Mouse (Mus musculus): ENCODE measurements around the gene Tbc1d30. TPM values are rescaled to one million over a fixed set of nuclear protein-coding genes. Genes with fewer than 3 reads are reported as not detected.

Gene Tbc1d30
- polyA plus RNA-seq, 1 experiment = not detected

DNA sequence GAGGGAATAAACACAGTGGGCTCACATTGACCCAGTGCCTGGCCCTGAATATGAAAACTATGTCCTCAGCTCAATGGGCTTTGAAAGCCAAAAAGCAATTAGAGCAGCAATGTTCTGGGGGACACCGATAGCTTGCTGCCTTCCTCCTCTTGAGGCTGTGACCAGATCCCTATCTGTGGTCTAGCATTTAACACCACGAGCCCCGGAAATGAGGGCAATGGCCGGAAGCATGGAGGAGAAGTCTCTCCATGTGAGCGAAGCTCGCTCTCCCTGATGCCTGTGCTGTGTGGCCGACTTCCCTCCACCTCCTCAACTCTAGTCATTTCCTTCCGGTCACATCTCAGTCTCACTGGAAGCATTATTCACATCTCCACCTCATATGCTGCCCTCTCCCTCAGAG, 82.3 kb downstream of the Tbc1d30 start:
- peaks cover 2% of the 10 kb centered on the region; the same call in 1 of the 2 replicates for H3K9me3 ChIP-seq (ENCODE audit: control insufficient read depth, low read length)
- H3K36me3 ChIP-seq (ENCODE audit: control insufficient read depth) = no peaks in the 10 kb centered on the region
- H3K4me3 ChIP-seq (replicated peaks) = no peak overlapping the region
- H3K27me3 ChIP-seq (ENCODE audit: control insufficient read depth) = no peaks in the 10 kb centered on the region
- TF ChIP-seq TAL1 (IDR thresholded peaks at IDR 0.05; ENCODE audit: low read length) = no peak
- no peak for TF ChIP-seq GATA1 (IDR thresholded peaks at IDR 0.05; ENCODE audit: low read length)
- no peaks in the 10 kb centered on the region for H3K4me1 ChIP-seq (ENCODE audit: control insufficient read depth)

DNA sequence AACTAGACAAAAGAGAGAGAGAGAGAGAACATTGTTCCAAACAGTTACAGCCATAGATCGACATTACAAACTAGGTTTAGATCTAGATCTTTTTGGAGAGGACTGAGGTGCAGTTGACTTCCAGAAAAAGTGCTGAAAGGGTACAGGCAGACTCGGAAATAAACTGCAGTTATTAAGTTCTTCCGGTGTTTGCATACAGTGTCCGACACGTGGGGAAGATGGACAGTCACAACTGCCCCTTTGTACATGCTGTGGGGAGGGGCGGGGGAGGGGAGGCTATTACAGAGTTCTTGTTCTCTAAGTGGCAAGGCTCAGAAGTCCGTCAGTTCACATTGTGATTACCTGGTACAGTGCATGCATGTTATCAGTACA, 86.9 kb downstream of the Tbc1d30 start:
- TF ChIP-seq TAL1 (IDR thresholded peaks at IDR 0.05; ENCODE audit: low read length) (no peak), GATA1 (IDR thresholded peaks at IDR 0.05; ENCODE audit: low read length) (no peak)
- Histone ChIP-seq H3K36me3 (ENCODE audit: control insufficient read depth) (no peaks in the 10 kb centered on the region), H3K27me3 (ENCODE audit: control insufficient read depth) (no peaks in the 10 kb centered on the region), H3K4me1 (ENCODE audit: control insufficient read depth) (no peaks in the 10 kb centered on the region), H3K4me3 (replicated peaks) (no peak overlapping the region), H3K9me3 (ENCODE audit: control insufficient read depth, low read length) (no peaks in the 10 kb centered on the region; the same call in 1 of the 2 replicates)

DNA sequence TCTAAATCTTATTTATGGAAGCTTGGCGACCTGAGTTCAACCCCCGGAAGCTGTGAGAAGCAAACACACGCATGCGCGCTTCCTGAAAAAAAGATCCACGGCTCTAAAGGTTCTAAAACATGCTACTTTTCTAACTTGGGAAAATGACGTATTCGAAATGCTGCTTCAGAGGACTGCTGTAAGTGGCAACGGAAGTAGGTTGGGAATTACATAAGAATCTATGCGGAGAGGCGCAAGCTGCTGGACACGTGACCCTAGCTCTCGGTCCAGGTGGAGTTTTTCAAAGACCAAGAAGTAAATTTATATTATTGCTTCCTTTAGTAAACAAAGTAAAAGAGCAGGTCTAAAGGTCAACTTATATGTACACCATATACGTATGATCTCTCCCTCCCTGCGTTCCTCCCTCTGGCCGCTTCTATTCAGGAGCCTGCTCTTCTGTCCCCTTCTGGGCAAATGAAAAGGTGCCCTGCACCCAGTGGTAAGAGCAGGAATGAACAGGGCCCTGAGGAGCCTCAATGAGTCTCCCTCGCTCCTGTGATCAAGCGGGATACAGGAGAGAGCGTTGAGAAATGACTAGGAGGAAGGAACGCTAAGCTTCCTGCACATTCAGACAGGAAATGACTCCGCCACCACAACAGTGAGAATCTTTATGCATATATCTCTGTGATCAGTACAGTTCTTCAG, 87.4 kb downstream of the Tbc1d30 start:
- Histone ChIP-seq H3K4me1 (ENCODE audit: control insufficient read depth) (no peaks in the 10 kb centered on the region), H3K36me3 (ENCODE audit: control insufficient read depth) (no peaks in the 10 kb centered on the region), H3K4me3 (replicated peaks) (no peak overlapping the region), H3K27me3 (ENCODE audit: control insufficient read depth) (no peaks in the 10 kb centered on the region), H3K9me3 (ENCODE audit: control insufficient read depth, low read length) (no peaks in the 10 kb centered on the region; the same call in 1 of the 2 replicates)
- TF ChIP-seq GATA1 (IDR thresholded peaks at IDR 0.05; ENCODE audit: low read length) (no peak), TAL1 (IDR thresholded peaks at IDR 0.05; ENCODE audit: low read length) (no peak)

DNA sequence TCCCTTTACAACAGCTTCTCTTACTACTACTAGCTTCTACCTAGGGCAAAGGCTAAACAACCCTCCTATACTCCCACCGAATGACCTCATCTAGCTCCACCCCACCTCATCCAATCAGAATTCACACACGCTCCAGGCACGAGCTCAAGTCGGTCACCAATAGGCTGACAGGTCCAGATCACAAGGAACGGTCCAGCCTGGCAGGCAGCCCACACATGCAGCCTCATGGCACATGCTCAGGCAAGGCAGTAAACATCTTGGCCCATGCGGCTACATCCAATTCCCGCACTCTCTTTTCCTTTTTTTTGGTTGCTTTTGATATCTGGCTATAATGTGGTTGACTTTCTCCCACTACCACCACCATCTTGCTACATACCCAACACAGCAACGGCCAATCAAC, 88.9 kb downstream of the Tbc1d30 start:
- TF ChIP-seq GATA1 (IDR thresholded peaks at IDR 0.05; ENCODE audit: low read length) (no peak), TAL1 (IDR thresholded peaks at IDR 0.05; ENCODE audit: low read length) (no peak)
- H3K36me3 ChIP-seq (ENCODE audit: control insufficient read depth) = no peaks in the 10 kb centered on the region
- H3K4me1 ChIP-seq (ENCODE audit: control insufficient read depth) = no peaks in the 10 kb centered on the region
- no peak overlapping the region for H3K4me3 ChIP-seq (replicated peaks)
- no peaks in the 10 kb centered on the region for H3K27me3 ChIP-seq (ENCODE audit: control insufficient read depth)
- no peaks in the 10 kb centered on the region; the same call in 1 of the 2 replicates for H3K9me3 ChIP-seq (ENCODE audit: control insufficient read depth, low read length)

DNA sequence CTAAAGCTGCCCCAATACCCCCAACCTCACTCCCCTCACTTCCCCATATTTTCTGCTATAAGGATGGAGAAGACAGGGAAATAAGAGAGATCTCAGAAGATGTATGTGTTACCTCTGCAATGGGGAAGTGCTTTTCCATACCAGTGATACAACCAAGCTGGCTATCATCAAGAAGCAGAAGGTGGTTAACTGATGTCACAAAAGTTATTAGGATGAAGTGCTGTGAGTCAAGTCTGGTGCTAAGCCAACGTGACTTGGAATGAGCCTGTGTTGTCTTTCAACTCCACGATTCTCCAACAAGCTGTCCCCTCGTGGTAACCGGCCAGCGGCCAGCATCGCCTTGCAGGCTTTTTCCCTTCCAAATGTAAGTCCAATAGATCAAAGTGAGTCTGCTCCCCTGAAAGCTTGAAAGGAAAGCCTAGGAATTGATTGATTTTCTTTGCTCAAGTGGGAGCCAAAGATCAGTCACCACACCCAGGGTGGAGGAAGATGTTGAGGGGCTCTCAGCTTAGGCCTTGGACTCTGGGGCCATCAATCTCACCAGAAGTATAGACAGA, 90.0 kb downstream of the Tbc1d30 start:
- no peaks in the 10 kb centered on the region; the same call in 1 of the 2 replicates for H3K9me3 ChIP-seq (ENCODE audit: control insufficient read depth, low read length)
- H3K27me3 ChIP-seq (ENCODE audit: control insufficient read depth) = no peaks in the 10 kb centered on the region
- no peaks in the 10 kb centered on the region for H3K4me1 ChIP-seq (ENCODE audit: control insufficient read depth)
- H3K4me3 ChIP-seq (replicated peaks) = no peak overlapping the region
- TF ChIP-seq TAL1 (IDR thresholded peaks at IDR 0.05; ENCODE audit: low read length) (no peak), GATA1 (IDR thresholded peaks at IDR 0.05; ENCODE audit: low read length) (no peak)
- H3K36me3 ChIP-seq (ENCODE audit: control insufficient read depth) = no peaks in the 10 kb centered on the region

DNA sequence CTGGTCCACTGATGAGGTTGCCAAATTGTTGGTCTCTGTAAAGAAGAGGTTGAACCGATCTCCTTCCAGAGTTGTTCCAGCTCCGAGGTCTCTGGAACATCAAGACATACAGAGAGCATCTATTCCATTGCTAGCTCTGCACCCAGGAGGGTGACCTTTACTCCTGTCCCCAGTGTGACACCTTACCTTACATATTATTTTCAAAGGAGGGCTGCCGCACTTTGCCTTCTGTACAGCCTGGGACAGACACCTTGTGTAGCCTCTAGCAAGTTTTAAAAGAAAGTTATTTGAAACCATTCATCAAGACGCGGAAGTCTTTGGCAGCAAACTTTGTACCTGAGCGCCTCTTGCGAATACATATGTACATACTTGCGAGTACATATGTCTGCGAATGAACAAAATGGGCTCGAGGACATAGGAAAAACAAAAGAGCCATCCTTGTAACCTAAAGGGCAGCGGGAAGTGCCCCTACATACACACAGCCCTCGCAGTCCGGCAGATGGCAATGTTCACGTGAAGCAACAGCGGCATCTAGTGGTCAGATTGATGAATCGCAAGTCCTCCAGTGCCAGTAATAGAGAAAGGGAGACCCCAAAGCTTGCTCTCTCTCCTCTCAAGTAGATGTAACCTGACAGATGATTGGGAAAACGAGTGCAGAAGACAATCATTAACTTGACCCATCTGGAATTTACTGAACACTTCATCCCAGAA, 94.8 kb downstream of the Tbc1d30 start:
- H3K36me3 ChIP-seq (ENCODE audit: control insufficient read depth) = no peaks in the 10 kb centered on the region
- no peaks in the 10 kb centered on the region for H3K4me1 ChIP-seq (ENCODE audit: control insufficient read depth)
- H3K27me3 ChIP-seq (ENCODE audit: control insufficient read depth) = no peaks in the 10 kb centered on the region
- TF ChIP-seq GATA1 (IDR thresholded peaks at IDR 0.05; ENCODE audit: low read length) (no peak), TAL1 (IDR thresholded peaks at IDR 0.05; ENCODE audit: low read length) (no peak)
- H3K9me3 ChIP-seq (ENCODE audit: control insufficient read depth, low read length) = no peaks in the 10 kb centered on the region; the same call in 1 of the 2 replicates
- no peak overlapping the region for H3K4me3 ChIP-seq (replicated peaks)

DNA sequence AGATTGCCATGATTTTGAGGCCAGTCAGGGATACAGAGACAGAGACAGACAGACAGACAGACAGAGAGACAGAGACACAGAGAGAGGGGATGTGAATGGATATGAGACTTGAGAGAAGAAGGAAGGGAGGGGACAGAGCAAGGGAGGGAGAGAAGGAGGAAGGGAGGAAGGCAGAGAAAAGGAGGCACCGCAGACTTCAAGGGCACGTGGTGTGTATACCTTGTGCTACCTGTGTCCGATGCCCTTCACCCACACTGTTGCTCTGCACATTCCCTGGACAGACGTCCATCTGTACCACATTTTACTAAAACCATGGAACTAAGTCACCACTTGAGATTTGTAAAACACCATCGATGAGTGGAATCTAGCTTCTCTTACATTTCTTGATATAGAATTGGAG, 95.6 kb downstream of the Tbc1d30 start:
- Histone ChIP-seq H3K27me3 (ENCODE audit: control insufficient read depth) (no peaks in the 10 kb centered on the region), H3K36me3 (ENCODE audit: control insufficient read depth) (no peaks in the 10 kb centered on the region), H3K4me1 (ENCODE audit: control insufficient read depth) (no peaks in the 10 kb centered on the region), H3K9me3 (ENCODE audit: control insufficient read depth, low read length) (no peaks in the 10 kb centered on the region; the same call in 1 of the 2 replicates), H3K4me3 (replicated peaks) (no peak overlapping the region)
- TF ChIP-seq GATA1 (IDR thresholded peaks at IDR 0.05; ENCODE audit: low read length) (no peak), TAL1 (IDR thresholded peaks at IDR 0.05; ENCODE audit: low read length) (no peak)

DNA sequence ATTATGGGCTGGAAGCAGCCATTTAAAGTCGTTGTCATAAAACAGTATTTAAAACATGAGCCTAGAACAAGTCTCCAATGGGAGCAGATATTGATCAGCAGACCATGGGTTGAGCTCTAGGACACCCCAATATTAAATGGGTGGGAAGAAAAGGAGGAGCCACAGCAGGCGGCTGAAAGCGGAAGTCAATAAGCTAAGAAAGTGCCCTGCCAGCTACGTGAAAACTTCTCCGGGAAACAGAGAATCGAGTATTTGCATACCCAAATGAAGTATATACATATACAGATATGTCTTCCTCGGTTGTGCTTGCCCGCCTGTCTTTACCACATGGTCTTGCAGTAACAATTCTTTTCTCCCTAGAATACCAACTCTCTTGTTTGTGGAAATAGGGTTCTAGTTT, 96.7 kb downstream of the Tbc1d30 start:
- TF ChIP-seq TAL1 (IDR thresholded peaks at IDR 0.05; ENCODE audit: low read length) (no peak), GATA1 (IDR thresholded peaks at IDR 0.05; ENCODE audit: low read length) (no peak)
- Histone ChIP-seq H3K9me3 (ENCODE audit: control insufficient read depth, low read length) (no peaks in the 10 kb centered on the region; the same call in 1 of the 2 replicates), H3K4me1 (ENCODE audit: control insufficient read depth) (no peaks in the 10 kb centered on the region), H3K4me3 (replicated peaks) (no peak overlapping the region), H3K27me3 (ENCODE audit: control insufficient read depth) (no peaks in the 10 kb centered on the region), H3K36me3 (ENCODE audit: control insufficient read depth) (no peaks in the 10 kb centered on the region)

DNA sequence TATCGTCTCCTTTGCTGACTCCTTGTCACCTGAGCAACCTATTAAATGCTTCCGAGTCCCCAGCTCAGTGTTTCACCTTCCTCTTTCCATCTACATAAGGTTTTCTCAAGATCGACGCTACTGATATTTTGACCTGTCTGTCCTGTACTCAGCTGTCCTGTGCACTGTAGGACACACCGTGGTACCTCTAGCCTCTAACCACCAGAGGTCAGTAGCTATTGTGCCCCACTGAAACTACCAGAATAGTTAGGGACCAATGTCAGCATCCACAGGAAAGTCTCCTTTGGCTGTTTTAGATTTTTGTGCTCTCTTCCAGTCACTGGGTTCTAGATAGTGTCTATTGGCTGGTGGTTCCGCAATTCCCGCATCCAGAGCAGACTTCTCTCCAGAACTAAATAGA, 98.3 kb downstream of the Tbc1d30 start:
- Histone ChIP-seq H3K27me3 (ENCODE audit: control insufficient read depth) (no peaks in the 10 kb centered on the region), H3K36me3 (ENCODE audit: control insufficient read depth) (no peaks in the 10 kb centered on the region), H3K9me3 (ENCODE audit: control insufficient read depth, low read length) (no peaks in the 10 kb centered on the region), H3K4me3 (replicated peaks) (no peak overlapping the region), H3K4me1 (ENCODE audit: control insufficient read depth) (no peaks in the 10 kb centered on the region)
- TF ChIP-seq TAL1 (IDR thresholded peaks at IDR 0.05; ENCODE audit: low read length) = no peak
- TF ChIP-seq GATA1 (IDR thresholded peaks at IDR 0.05; ENCODE audit: low read length) = no peak
